Mouse (Mus musculus) olfactory bulb, adult 2 months (tissue): ENCODE data around the gene Cox18. TPM values are rescaled to one million over a fixed set of nuclear protein-coding genes. Genes with fewer than 3 reads are reported as not detected.
A peak's percentile ranks its signal among the peaks of the same experiment; 100 is the strongest.
"Not testable (repeated sequence)": the region's sequence is repeated elsewhere in the genome, so short reads cannot be mapped to it uniquely, and the experiment has no call there.

Source experiments
- H3K27ac ChIP-seq: fragments of 200-500 bp; 2 replicates; pipeline ENCODE4 v1.5.1; 2012; ENCODE audit warnings: low read depth, low read length; ENCODE audit not compliant: insufficient read depth
- H3K4me1 ChIP-seq: fragments of 200-500 bp; 2 replicates; pipeline ENCODE4 v1.6.1; 2012; ENCODE audit warnings: low read length; ENCODE audit not compliant: control insufficient read depth, insufficient read depth
- H3K4me3 ChIP-seq: fragments of 200-500 bp; 2 replicates; pipeline ENCODE4 v1.5.1; 2012; ENCODE audit warnings: mild to moderate bottlenecking, low read depth, low read length, moderate library complexity; ENCODE audit not compliant: insufficient read depth
- CTCF ChIP-seq: fragments of 200-500 bp; IDR thresholded peaks from 2 replicates; pipeline ENCODE4 v1.5.1; 2012; ENCODE audit warnings: low read depth, mild to moderate bottlenecking, low read length, moderate library complexity; ENCODE audit not compliant: insufficient read depth
- POLR2A ChIP-seq: fragments of 200-500 bp; IDR thresholded peaks from 2 replicates; pipeline ENCODE4 v1.6.1; 2012; ENCODE audit warnings: mild to moderate bottlenecking, low read depth, low read length, moderate library complexity; ENCODE audit not compliant: insufficient read depth
- WGBS: fragments of 180-500 bp; shearing (Covaris S2); methylation state at CpG from one replicate; pipeline ENCODE4 v1.1.7; 2018; 5-methylcytosine and 5-hydroxymethylcytosine counted together
- polyA plus RNA-seq: library from polyadenylated mRNA; stranded (reverse); fragments of >200 nt; gene quantifications from 2 replicates; pipeline ENCODE4 v1.2.4, GENCODE M21; 2012; ENCODE audit warnings: low replicate concordance; ENCODE audit not compliant: missing spikeins, insufficient read depth, insufficient read length

Gene Cox18
- polyA plus RNA-seq, result not detected in 2 replicates

DNA sequence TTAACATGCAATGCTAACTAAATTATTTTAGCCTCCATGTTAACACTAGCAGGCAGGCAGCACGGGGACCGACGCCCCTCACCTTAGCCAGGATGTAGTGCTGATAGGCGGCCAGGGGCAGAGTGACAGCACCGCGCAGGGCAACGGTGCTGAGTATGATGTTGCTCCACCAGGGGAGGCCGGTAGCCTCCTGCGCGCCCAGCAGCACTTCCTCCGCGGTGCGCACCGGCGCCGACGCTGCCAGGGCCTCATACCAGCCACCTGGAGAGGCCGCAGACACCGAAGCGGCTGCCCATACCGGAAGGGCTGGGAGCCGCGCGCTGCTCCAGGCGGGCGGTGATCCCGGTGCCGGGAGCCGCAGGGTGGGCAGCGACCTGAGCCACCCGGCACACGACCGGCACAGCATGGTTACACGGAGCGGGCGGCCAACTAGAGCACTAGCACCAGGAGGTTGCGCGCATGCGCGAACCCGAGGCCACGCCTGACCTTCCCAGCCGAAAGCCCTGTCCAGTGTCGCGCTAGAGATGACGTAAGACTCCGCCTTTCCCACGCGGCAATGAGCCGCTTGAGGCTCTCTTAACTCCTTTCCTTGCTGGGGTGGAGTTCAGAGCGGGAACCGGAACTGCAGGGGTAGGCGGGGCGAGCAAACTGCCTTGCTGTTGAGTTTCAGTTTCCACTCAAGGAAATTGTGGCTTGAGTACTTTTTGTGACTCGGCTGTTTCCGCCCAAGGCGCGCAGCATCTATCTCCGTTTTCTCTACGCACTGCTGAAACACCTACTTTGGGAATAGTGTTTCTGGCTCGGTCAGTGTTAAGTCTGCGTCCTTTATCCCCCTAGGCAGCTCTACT is at the start of gene Cox18:
TSS of gene Cox18 (minus strand) at position 468 of the 848 bp plus-strand sequence.
- WGBS, result under 1% methylated on average over 62 of the region's 62 CpGs
- no peaks in the 10 kb centered on the region for H3K4me1 ChIP-seq
- H3K4me3 ChIP-seq, result peak within 1 kb of the TSS; percentile 84
- H3K27ac ChIP-seq, result peak within 1 kb of the TSS; percentile 59; the same call in 1 of the 2 replicates
- TF ChIP-seq POLR2A (peak; percentile 78), CTCF (0 out of 2 replicates have a peak, but pooled peaks have one; percentile 14)

DNA sequence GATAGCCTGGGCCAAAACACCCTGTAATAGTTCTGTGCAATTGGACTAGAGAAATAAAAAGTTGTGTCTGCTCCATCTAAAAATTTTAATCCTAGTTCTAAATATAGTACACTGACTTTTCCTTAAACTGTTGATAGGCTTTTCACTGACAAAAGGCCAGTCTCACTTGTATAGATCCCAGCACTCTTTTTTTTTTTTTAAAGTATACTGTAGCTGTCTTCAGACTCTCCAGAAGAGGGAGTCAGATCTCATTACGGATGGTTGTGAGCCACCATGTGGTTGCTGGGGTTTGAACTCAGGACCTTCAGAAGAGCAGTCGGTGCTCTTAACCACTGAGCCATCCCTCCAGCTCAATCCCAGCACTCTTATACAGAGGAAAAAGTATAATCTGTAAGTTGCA is 38.4 kb upstream of the Cox18 start:
- H3K4me3 ChIP-seq, H3K27ac ChIP-seq: not testable (repeated sequence)
- 79% methylated on average over 2 of the region's 2 CpGs for WGBS

DNA sequence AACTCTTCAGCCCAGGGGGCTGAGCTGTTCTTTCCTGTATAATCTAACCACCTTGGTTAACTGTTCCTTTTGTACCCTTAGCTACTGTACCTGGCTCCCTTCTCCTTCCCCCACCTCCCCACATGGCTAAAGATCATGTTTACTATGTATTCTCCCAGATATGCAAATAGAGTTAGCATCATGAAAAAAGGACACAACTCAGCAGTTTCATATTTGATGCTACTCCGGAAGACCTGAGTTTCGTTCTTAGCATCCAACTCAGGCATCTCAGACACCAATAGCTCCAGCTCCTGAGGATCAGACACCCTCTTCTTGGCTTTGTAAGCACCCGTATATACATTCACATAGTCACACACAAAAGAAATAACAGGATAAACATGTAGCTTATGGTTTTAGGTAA is 33.2 kb upstream of the Cox18 start:
- 96% methylated on average over 3 of the region's 3 CpGs for WGBS
- Histone ChIP-seq H3K27ac (no peak overlapping the region), H3K4me1 (no peaks in the 10 kb centered on the region), H3K4me3 (no peak overlapping the region)
- TF ChIP-seq CTCF, result no peak
- no peak for TF ChIP-seq POLR2A

More for the DNA sequence above, 38.4 kb upstream of the Cox18 start:
- H3K4me1 ChIP-seq, result not testable (repeated sequence)

DNA sequence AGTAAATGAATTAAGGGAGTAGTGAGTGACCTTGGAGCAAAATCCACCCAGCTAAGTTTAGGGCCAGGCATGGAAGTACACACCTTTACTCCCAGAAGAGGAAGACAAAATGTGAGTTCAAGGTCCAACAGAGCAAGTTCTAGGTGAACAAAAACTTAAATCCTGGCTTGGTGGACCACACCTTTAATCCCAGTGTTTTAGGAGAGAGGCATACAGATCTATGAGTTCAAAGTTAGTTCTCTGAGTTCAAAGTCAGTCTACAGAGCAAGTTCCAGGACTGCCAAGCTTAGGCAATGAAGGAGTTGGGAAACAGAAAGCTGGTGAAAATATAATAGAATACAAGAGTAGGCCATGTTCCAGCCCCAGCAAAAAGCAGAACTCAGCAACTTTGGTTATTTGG is 23.7 kb upstream of the Cox18 start:
- Histone ChIP-seq H3K4me1 (no peaks in the 10 kb centered on the region), H3K4me3 (no peak overlapping the region), H3K27ac (no peak overlapping the region)
- TF ChIP-seq POLR2A (no peak), CTCF (no peak)

DNA sequence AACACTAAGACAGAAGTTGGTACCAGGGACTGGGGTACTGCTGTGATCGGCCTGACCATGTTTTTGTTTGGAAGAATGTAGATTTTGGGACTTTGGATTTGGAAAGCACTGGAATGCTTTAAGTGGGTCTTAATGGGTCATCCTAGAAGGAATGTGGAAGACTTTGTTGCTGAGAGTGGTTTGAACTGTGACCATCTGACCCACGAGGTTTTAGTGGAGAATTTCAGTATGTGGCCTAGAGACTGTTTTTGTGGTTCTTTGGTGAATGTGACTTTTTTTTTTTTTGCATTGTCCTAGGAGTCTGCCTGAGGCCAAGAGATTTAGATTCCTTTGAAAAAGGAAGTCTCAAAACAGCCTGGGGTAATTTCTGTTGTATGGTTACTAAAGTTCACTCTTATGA is 23.2 kb upstream of the Cox18 start:
- TF ChIP-seq CTCF (no peak), POLR2A (no peak)
- Histone ChIP-seq H3K4me1 (no peaks in the 10 kb centered on the region), H3K4me3 (no peak overlapping the region), H3K27ac (no peak overlapping the region)
- WGBS, result 79% methylated on average over 2 of the region's 2 CpGs

DNA sequence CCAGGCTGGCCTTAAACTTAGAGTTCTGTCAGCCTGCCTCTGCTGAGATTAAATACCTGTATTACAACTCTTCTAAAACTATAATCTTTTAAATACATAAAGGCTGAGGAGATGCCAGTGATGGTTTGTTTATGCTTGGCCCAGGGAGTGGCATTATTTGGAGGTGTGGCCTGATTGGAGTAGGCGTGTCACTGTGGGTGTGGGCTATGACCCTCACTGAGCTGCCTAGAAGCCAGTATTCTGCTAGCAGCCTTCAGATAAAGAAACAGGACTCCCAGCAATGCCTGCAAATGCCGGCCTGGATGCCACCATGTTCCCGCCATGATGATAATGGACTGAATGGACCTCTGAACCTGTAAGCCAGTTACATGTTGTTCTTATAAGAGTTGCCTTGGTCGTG is 22.8 kb upstream of the Cox18 start:
- no peak for TF ChIP-seq POLR2A
- no peak for TF ChIP-seq CTCF
- Histone ChIP-seq H3K4me1 (no peaks in the 10 kb centered on the region), H3K27ac (no peak overlapping the region), H3K4me3 (no peak overlapping the region)
- 92% methylated on average over 4 of the region's 4 CpGs for WGBS

DNA sequence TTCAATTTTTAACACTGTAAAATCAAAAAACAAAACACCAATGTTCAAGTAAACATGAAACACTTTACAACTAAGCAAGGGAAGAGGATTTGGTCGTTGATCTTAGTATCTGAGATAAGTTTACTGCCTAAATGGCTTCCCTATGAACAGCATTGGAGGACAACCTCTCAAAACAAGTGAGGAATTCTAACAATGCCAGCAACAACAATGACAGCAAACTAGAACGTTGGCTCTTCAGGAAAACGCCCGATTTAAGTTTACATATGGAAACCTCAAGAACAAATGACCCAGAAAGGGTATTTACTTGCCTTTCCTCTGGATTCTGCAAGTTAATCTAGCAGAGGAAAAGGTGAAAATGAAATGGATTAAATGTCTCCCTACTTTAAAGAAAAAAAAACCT is 21.6 kb upstream of the Cox18 start:
- 79% methylated on average over 4 of the region's 4 CpGs for WGBS
- Histone ChIP-seq H3K27ac (no peak overlapping the region), H3K4me3 (no peak overlapping the region), H3K4me1 (no peaks in the 10 kb centered on the region)
- TF ChIP-seq CTCF (no peak), POLR2A (no peak)

DNA sequence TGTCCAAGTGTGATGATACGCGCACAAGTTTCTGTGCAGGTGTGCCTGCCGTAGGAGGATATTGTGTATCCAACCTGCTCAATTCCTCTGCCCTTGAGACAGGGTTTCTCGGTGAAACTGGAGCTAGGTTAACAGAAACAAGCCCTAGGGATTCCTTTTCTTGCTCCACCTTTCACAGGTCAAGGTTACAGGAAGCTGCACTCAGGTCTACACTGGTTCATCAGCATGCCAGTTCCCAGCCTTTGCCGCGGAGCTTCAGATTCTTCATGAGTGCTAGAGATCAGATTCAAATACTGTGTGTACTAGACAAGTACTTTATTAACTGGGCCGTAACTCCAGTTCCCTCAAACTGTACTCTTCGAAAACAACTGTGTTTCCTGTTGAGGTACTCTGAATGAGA is 11.4 kb upstream of the Cox18 start:
- Histone ChIP-seq H3K4me3 (no peak overlapping the region), H3K27ac (no peak overlapping the region), H3K4me1 (no peaks in the 10 kb centered on the region)
- no peak for TF ChIP-seq POLR2A
- TF ChIP-seq CTCF, result no peak
- WGBS, result 94% methylated on average over 8 of the region's 8 CpGs

DNA sequence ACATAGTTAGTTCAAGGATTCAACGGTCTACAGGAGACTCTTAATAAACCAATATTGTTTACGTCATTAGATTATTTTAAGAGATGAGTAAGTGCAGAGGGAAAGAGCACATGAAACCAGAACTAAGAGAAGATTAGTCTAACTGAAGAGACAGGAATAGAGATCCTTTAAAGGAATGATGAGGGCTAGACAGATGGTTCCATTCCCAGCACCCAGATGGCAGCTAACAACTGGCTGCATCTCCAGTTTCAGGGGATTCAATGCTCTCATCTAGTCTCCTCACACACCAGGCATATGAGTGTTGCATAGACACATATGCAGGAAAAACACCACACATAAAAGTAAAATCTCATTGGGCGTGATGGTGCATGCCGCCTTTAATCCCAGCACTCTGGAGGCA is 9.5 kb upstream of the Cox18 start:
- 96% methylated on average over 4 of the region's 4 CpGs for WGBS
- TF ChIP-seq POLR2A (no peak), CTCF (no peak)

More for the DNA sequence above, 9.5 kb upstream of the Cox18 start:
- Histone ChIP-seq H3K4me3 (no peak overlapping the region), H3K4me1 (no peaks in the 10 kb centered on the region), H3K27ac (no peak overlapping the region)
